Mouse (Mus musculus): ENCODE results near the gene Gnat1. TPM values are rescaled to one million over a fixed set of nuclear protein-coding genes. Genes with fewer than 3 reads are reported as not detected.

Gnat1 gene
- polyA plus RNA-seq, 1 experiment from 2014 or later, result 2.8 TPM

DNA sequence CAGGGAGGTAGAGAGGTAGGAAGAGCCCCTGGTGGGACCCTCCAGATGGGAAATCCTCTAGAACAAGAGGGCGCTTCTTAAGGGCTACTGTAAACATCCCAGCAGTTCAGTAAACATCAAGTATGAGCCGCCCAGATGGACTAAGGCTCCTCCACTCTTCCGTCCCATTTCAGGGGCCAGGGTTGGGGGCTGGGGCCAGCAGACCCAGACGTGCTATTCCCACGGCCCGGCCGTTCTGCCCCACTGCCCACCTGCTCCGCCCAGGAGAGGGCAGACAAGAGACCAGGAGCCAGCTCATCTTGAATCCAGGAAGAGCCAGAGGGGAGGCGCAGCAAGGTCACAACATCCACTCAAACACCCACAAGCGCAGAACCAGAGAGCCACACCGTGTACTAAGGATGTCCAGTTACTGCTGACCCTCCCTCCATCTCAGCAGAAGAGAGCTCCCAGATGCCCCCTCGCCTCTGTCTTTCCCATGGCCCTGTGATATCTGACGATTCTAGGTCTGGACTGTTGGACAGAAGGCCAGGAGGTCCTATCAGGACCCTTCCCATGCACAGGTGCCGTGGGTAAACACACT lies 19.2 kb upstream of the Gnat1 start:
- no peaks in the 10 kb centered on the region for H3K27me3 ChIP-seq
- peak overlapping the region; percentile 24; the same call in 1 of the 2 replicates for H3K4me2 ChIP-seq
- H3K27ac ChIP-seq, result 0 out of 2 replicates have a peak overlapping the region, but pooled peaks have one; percentile 72
- H3K9me3 ChIP-seq, result no peaks in the 10 kb centered on the region
- H3K4me1 ChIP-seq, result peaks cover 84% of the 10 kb centered on the region
- WGBS, result 22% methylated on average over 14 of the region's 14 CpGs
- H3K9ac ChIP-seq, result 0 out of 2 replicates have a peak overlapping the region, but pooled peaks have one; percentile 8
- H3K4me3 ChIP-seq, result no peak overlapping the region
- peaks cover 35% of the 10 kb centered on the region for H3K36me3 ChIP-seq
- ATAC-seq (ENCODE audit: insufficient number of reproducible peaks, low FRiP score, low TSS enrichment, low read depth), result no peak

DNA sequence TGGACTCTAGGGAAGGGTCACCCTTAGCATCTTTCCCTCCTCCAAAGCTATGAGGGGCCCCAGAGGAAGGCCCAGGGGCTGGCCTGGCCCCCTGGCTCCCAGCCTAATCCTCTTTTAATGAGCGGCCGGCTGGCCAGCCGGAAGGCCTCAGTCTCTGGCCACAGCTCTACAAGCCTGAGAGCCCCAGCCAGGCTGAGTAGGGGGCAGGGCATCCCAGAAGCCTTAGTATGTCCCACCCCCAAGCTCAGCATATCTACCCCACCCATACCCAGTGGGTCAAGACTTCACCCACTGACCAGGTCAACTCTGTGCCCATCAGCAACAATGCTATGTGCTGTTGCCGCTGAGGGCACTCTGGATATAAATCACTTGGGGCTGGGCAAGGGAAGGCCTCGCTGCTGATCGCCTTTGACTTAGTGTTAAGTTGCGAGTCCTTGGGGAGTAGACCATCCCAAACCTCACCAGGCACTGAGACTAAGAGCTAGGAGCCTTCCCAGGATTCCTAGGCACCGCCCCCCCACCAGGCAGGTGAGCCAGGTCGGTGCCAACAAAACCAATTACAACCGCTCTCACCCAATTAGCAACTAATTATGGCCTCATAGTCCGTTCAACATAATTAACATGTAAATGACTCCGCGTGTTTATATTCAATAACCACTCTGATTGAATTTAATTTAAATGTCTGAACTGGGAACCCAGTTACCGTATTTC lies 18.5 kb upstream of the Gnat1 start:
- Histone ChIP-seq H3K9ac (no peak overlapping the region), H3K27me3 (no peaks in the 10 kb centered on the region), H3K4me1 (peaks cover 81% of the 10 kb centered on the region), H3K36me3 (peaks cover 37% of the 10 kb centered on the region), H3K9me3 (no peaks in the 10 kb centered on the region), H3K4me2 (no peak overlapping the region; the same call in 1 of the 2 replicates), H3K4me3 (no peak overlapping the region), H3K27ac (peak overlapping the region; percentile 27; the same call in 1 of the 2 replicates)
- WGBS, result 21% methylated on average over 14 of the region's 14 CpGs
- ATAC-seq (ENCODE audit: insufficient number of reproducible peaks, low FRiP score, low TSS enrichment, low read depth), result no peak

DNA sequence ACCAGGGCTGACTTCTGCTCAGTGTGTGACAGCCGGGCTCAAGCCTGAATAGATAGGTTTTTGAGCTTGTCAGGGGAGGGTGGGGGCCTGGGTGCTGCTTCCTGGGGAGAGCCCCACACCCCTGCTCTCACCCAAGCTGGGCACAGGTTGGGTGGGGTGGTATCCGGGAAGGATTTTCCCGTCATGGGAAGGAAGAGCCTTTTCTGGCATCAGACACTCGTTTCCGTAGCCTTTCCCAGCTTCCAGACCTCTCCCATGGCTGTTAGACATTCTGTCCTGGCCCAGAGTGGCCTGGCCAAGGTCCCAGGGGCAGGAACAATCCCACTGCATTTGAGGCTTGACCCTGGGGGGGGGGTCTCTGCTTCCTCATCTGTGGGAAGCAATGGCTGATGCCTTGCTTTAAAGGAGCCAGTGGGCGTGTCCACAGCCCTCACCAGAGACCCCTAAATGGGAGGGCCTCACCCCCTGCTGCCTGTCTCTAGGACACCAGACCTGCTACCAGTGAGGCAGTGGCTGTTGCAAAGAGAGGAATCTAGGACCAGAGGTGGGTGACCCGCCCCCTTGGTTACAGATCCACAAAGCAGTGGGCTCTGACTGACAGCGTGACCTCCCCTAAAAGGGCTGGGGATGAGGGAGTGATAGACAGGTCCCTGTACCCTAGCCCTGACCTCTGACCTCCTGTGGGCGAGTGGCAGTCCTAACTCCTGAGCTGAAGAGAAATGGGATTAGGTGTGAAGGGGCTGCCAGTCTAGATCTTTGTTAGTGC lies 17.5 kb upstream of the Gnat1 start:
- H3K27ac ChIP-seq, result peak overlapping the region; percentile 57; the same call in 1 of the 2 replicates
- no peak for ATAC-seq (ENCODE audit: insufficient number of reproducible peaks, low FRiP score, low TSS enrichment, low read depth)
- H3K9ac ChIP-seq, result no peak overlapping the region
- no peaks in the 10 kb centered on the region for H3K9me3 ChIP-seq
- H3K4me2 ChIP-seq, result no peak overlapping the region
- no peaks in the 10 kb centered on the region for H3K27me3 ChIP-seq
- H3K4me1 ChIP-seq, result peaks cover 76% of the 10 kb centered on the region
- H3K4me3 ChIP-seq, result no peak overlapping the region
- peaks cover 43% of the 10 kb centered on the region for H3K36me3 ChIP-seq
- 50% methylated on average over 9 of the region's 9 CpGs for WGBS

DNA sequence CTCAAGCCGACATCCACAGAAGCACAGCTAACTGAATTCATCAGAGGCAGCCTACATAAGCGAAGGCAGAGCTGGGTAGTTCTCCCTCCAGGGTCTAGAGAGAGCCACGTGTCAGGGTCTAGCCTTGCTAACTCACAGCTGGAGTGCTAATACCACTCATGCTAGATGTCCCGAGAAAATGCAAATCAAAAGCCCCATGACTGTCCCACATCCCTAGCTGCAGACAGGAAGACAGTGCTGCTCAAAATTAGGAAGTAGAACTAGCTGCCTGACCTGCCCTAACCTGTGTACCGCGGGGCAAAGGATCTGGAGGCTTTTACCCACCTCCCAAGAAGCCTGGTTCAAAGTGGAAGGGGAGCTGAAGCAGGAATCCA lies 16.6 kb upstream of the Gnat1 start:
- Histone ChIP-seq H3K9me3 (no peaks in the 10 kb centered on the region), H3K27ac (peak overlapping the region; percentile 69), H3K9ac (no peak overlapping the region), H3K4me2 (no peak overlapping the region), H3K27me3 (no peaks in the 10 kb centered on the region), H3K36me3 (peaks cover 52% of the 10 kb centered on the region), H3K4me3 (no peak overlapping the region), H3K4me1 (peaks cover 67% of the 10 kb centered on the region)
- ATAC-seq (ENCODE audit: insufficient number of reproducible peaks, low FRiP score, low TSS enrichment, low read depth), result no peak
- 42% methylated on average over 6 of the region's 6 CpGs for WGBS

DNA sequence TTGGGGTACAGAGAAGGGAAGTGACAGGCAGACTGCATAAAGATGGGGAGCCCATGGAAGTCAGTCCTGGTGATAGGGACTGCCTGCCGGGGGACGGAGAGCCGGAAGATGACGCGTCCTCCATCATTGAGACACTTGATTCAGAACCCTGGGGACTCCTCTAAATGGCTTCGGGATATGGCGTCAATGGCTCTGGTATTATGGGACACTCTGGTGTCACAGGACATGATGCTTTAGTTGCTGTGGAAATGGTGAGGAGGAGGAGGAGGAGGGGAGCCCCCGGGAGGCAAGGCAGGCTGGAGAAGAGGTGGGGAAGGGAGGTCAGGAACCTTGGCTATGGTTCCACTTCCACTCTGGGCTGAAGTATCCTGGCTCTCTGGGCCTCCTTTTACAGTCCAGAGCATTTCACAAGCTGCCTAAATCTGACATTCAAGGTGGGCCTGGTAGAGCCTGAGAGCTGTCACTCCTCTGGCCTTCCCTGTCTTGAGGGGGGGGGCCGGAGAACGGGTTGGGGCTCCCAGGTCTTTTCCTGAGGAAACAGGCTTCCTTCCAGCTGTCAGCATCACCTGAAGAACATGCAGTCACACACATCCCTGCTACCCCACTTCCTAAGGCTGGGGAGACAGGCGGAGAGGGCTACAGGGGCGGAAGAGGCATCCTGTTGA lies 16.1 kb upstream of the Gnat1 start:
- ATAC-seq (ENCODE audit: insufficient number of reproducible peaks, low FRiP score, low TSS enrichment, low read depth), result no peak
- WGBS, result 84% methylated on average over 12 of the region's 12 CpGs
- Histone ChIP-seq H3K27me3 (no peaks in the 10 kb centered on the region), H3K36me3 (peaks cover 57% of the 10 kb centered on the region), H3K4me2 (no peak overlapping the region), H3K9me3 (no peaks in the 10 kb centered on the region), H3K27ac (peak overlapping the region; percentile 24; the same call in 1 of the 2 replicates), H3K4me3 (no peak overlapping the region), H3K9ac (no peak overlapping the region), H3K4me1 (peaks cover 62% of the 10 kb centered on the region)

DNA sequence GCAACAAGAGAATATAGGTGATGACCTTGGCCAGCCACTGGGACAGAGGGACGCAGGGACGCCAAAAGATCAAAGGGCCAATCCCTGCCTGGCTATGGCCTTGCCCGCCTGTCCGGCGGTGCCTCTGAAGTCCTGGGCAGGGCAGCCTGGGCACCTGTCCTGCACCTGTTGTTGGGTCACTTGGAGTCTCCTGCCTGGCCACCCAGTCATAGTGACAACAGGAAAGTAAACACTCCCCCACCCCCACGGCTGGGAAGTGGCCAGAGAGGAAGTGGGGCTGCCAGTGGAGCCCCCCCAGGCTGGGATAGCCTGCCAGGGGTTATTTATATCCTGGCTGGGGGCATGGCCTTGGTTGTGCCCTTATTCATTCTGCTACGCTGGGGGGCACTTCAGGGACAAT lies 15.1 kb upstream of the Gnat1 start:
- no peaks in the 10 kb centered on the region for H3K9me3 ChIP-seq
- 74% methylated on average over 7 of the region's 7 CpGs for WGBS
- H3K4me1 ChIP-seq, result peaks cover 53% of the 10 kb centered on the region
- no peak overlapping the region for H3K4me3 ChIP-seq
- H3K9ac ChIP-seq, result no peak overlapping the region
- H3K36me3 ChIP-seq, result peaks cover 60% of the 10 kb centered on the region
- no peak overlapping the region; the same call in 1 of the 2 replicates for H3K27ac ChIP-seq
- no peak overlapping the region for H3K4me2 ChIP-seq
- ATAC-seq (ENCODE audit: insufficient number of reproducible peaks, low FRiP score, low TSS enrichment, low read depth), result no peak
- H3K27me3 ChIP-seq, result no peaks in the 10 kb centered on the region

DNA sequence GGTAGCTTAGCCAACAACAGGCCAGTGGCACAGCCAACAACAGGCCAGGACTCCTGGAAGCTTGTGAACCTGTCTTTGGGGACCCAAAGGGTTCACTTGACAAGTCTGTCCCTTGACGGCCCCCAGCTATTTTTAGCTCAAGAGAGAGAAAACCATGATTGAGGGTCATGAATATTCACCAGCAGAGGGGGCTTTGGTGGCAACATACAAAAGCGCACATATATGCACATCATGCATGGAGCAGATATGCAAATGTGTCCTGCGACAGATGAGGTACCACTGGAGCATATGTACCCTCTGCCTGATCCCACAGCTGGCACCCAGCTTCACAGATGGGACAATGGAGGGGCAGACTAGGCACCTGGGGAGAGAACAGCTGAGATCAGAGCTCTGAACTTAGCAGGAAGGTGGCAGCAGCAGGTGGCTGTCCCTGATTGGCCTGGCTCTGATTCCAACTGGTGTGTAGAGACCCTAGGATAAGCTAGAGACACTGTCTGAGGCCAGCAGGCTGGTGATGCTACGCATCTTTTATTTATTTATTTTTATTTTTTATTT lies 14.0 kb upstream of the Gnat1 start:
- ATAC-seq (ENCODE audit: insufficient number of reproducible peaks, low FRiP score, low TSS enrichment, low read depth), result no peak
- peaks cover 41% of the 10 kb centered on the region for H3K4me1 ChIP-seq
- peaks cover 71% of the 10 kb centered on the region for H3K36me3 ChIP-seq
- no peaks in the 10 kb centered on the region for H3K9me3 ChIP-seq
- no peak overlapping the region for H3K9ac ChIP-seq
- no peak overlapping the region for H3K4me2 ChIP-seq
- H3K4me3 ChIP-seq, result no peak overlapping the region
- no peaks in the 10 kb centered on the region for H3K27me3 ChIP-seq
- WGBS, result 57% methylated on average over 4 of the region's 4 CpGs
- no peak overlapping the region for H3K27ac ChIP-seq

DNA sequence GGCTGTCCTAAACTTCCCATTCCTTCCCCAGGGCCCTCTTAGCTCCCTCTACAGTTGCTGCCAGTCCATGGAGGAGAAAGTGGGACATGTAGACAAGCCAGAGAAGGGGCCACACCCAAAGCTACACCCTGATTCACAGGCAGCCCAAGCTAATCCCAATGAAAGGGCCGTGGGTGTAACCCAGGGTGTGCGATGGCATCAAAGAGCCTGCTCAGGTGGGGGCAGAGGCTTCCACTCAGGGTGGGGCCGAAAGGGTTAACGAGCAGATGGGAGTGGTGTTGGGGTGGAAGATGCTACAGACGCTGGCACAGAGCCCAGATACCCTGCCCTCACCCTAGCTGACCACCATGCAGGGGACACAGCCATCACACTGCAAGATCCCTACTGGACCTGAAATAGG lies 13.3 kb upstream of the Gnat1 start:
- no peaks in the 10 kb centered on the region for H3K27me3 ChIP-seq
- H3K36me3 ChIP-seq, result peaks cover 78% of the 10 kb centered on the region
- no peak overlapping the region for H3K4me3 ChIP-seq
- no peak overlapping the region for H3K27ac ChIP-seq
- H3K9ac ChIP-seq, result no peak overlapping the region
- peaks cover 34% of the 10 kb centered on the region for H3K4me1 ChIP-seq
- no peak overlapping the region for H3K4me2 ChIP-seq
- ATAC-seq (ENCODE audit: insufficient number of reproducible peaks, low FRiP score, low TSS enrichment, low read depth), result 0 out of 2 replicates have a peak, but pooled peaks have one; percentile 1
- H3K9me3 ChIP-seq, result no peaks in the 10 kb centered on the region
- 63% methylated on average over 5 of the region's 5 CpGs for WGBS

DNA sequence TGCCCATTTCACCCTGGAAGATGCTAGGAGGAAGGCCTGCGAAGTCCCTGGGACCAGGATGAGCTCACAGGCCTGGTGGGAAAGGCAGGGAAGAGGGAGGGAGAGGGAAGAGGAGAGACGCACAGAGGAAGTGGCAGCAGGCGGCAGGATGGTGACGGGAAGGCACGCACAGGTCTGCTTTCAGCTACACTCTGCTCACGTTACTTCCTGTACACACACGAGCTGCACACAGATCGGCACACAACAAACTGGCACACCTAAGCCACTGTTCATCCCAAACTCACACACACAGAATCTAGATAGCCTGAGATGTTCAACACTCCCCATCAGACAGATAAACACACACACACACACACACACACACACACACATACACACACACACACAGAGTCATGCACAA lies 10.9 kb upstream of the Gnat1 start:
- Histone ChIP-seq H3K36me3 (peaks cover 86% of the 10 kb centered on the region), H3K4me1 (peaks cover 14% of the 10 kb centered on the region), H3K4me2 (no peak overlapping the region), H3K9me3 (no peaks in the 10 kb centered on the region), H3K4me3 (no peak overlapping the region), H3K9ac (no peak overlapping the region), H3K27ac (no peak overlapping the region), H3K27me3 (no peaks in the 10 kb centered on the region)
- WGBS, result 71% methylated on average over 8 of the region's 8 CpGs
- no peak for ATAC-seq (ENCODE audit: insufficient number of reproducible peaks, low FRiP score, low TSS enrichment, low read depth)

DNA sequence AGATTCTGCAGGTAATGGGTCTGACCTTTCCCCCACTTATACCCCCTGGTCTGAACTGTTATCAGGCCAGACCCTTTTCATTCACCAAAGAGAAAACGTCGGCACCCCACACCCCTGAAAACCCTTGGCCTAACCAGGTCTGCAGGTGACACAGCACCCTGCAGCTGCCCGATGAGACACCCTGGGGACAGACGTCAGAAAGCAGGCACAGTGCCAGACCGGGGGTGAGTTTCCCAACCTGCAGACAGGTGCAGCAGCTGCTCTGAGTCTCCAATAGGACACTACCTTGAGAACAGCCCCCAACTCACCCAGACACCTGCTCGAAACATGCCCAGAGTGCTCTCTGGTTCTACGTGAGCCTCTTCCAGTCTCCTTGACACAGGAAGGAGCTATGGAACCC lies 9.4 kb upstream of the Gnat1 start:
- Histone ChIP-seq H3K9ac (no peak overlapping the region), H3K4me1 (peaks cover 9% of the 10 kb centered on the region; the same call in 1 of the 2 replicates), H3K4me3 (no peak overlapping the region), H3K9me3 (no peaks in the 10 kb centered on the region), H3K4me2 (no peak overlapping the region), H3K36me3 (peaks cover 90% of the 10 kb centered on the region), H3K27me3 (no peaks in the 10 kb centered on the region), H3K27ac (no peak overlapping the region)
- 72% methylated on average over 7 of the region's 7 CpGs for WGBS
- ATAC-seq (ENCODE audit: insufficient number of reproducible peaks, low FRiP score, low TSS enrichment, low read depth), result no peak

DNA sequence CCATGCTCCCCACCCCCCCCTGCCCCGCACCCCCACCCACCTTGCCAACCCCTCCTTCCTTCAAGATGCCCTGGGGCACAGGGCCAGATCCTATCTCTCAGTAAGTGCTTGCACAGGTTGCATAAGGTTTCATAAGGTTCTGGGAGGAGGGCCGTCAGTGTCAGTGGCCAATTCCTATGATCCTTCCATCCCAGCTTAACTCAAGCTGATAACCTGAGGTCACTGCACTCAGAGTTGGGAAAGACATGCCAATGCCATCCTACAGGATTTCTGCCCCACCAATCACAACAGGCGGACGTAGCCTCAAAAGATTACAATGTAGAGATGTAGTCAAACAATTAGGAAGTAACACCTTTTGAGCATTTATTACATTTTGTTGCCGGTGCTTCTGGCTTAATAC lies 8.9 kb upstream of the Gnat1 start:
- Histone ChIP-seq H3K4me2 (no peak overlapping the region), H3K9ac (no peak overlapping the region), H3K4me1 (peaks cover 8% of the 10 kb centered on the region; the same call in 1 of the 2 replicates), H3K4me3 (no peak overlapping the region), H3K27me3 (no peaks in the 10 kb centered on the region), H3K27ac (no peak overlapping the region), H3K36me3 (peaks cover 95% of the 10 kb centered on the region), H3K9me3 (no peaks in the 10 kb centered on the region)
- WGBS, result 78% methylated on average over 5 of the region's 5 CpGs
- ATAC-seq (ENCODE audit: insufficient number of reproducible peaks, low FRiP score, low TSS enrichment, low read depth), result no peak
